20 mouse cellular contexts compared by ENCODE assay signal in genomic region chr13:92722389-92722788, GRCm38 (mm10).
A peak's percentile ranks its signal among the peaks of the same experiment; 100 is the strongest.
DNase-seq lines count a peak whose midpoint lies in the region; ATAC-seq and TF ChIP-seq lines count a peak whose summit lies in the region.
"Had no signal": no experiment of that assay in that cellular context is flagged by ENCODE, and none has a peak within 500 bp of the region (broad histone marks: within the 10 kb centered on the region; RNA-seq: fewer than 3 reads in every experiment).

No protein-coding gene starts in this region.

- peak; percentile 15 for DNase-seq in forebrain, embryonic 11.5 days (ENCODE audit: low spot score)
- DNase-seq in forebrain, postnatal 0 days = no peak
- no peak for DNase-seq in lung, postnatal 4 days
- DNase-seq in naive thymus-derived CD4-positive, alpha-beta T cell, adult 2 months (ENCODE audit: low read depth) = peak; percentile 31
- no peak for DNase-seq in ovary, postnatal 36 days (ENCODE audit: low spot score)
- no peak for DNase-seq in forebrain, embryonic 10.5 days (ENCODE audit: extremely low spot score, low spot score)
- DNase-seq: adrenal gland, postnatal 14 days; cerebellum, postnatal 36 days; heart, postnatal 36 days; kidney, adult 11 months; kidney, postnatal 36 days; layer of hippocampus, postnatal 36 days; thymus, adult 2 months had no signal

- H3K36me3 ChIP-seq in forebrain, embryonic 11.5 days (ENCODE audit: control insufficient read depth, insufficient read depth, low read length) = no peaks in the 10 kb centered on the region
- H3K36me3 ChIP-seq in forebrain, postnatal 0 days (ENCODE audit: insufficient read depth) = no peaks in the 10 kb centered on the region
- no peaks in the 10 kb centered on the region for H3K36me3 ChIP-seq in lung, embryonic 15.5 days
- H3K36me3 ChIP-seq in forebrain, embryonic 10.5 days (replicated peaks) = no peaks in the 10 kb centered on the region
- H3K36me3 ChIP-seq: embryonic facial prominence, embryonic 13.5 days; forebrain, embryonic 12.5 days; limb, embryonic 12.5 days had no signal

- H3K27me3 ChIP-seq in forebrain, embryonic 11.5 days (ENCODE audit: control insufficient read depth, insufficient read depth, low read length) = no peaks in the 10 kb centered on the region
- H3K27me3 ChIP-seq in forebrain, postnatal 0 days (ENCODE audit: insufficient read depth, low read length) = no peaks in the 10 kb centered on the region
- H3K27me3 ChIP-seq in lung, embryonic 15.5 days = no peaks in the 10 kb centered on the region
- H3K27me3 ChIP-seq in forebrain, embryonic 10.5 days (ENCODE audit: poor library complexity, severe bottlenecking) = no peaks in the 10 kb centered on the region
- H3K27me3 ChIP-seq: embryonic facial prominence, embryonic 13.5 days; forebrain, embryonic 12.5 days; limb, embryonic 12.5 days had no signal

- no peak overlapping the region for H3K4me3 ChIP-seq in forebrain, embryonic 11.5 days (ENCODE audit: low read depth, low read length)
- H3K4me3 ChIP-seq in forebrain, postnatal 0 days (ENCODE audit: low read depth, low read length) = no peak overlapping the region
- H3K4me3 ChIP-seq in lung, embryonic 15.5 days = no peak overlapping the region
- no peak overlapping the region for H3K4me3 ChIP-seq in forebrain, embryonic 10.5 days
- H3K4me3 ChIP-seq: embryonic facial prominence, embryonic 13.5 days; forebrain, embryonic 12.5 days; limb, embryonic 12.5 days had no signal

- H3K9me3 ChIP-seq in forebrain, embryonic 11.5 days (ENCODE audit: control insufficient read depth, low read length) = no peaks in the 10 kb centered on the region
- H3K9me3 ChIP-seq in forebrain, postnatal 0 days (ENCODE audit: low read length) = no peaks in the 10 kb centered on the region
- no peaks in the 10 kb centered on the region for H3K9me3 ChIP-seq in lung, embryonic 15.5 days
- no peaks in the 10 kb centered on the region for H3K9me3 ChIP-seq in forebrain, embryonic 10.5 days
- H3K9me3 ChIP-seq: embryonic facial prominence, embryonic 13.5 days; forebrain, embryonic 12.5 days; limb, embryonic 12.5 days had no signal

- no peak overlapping the region for H3K9ac ChIP-seq in forebrain, embryonic 11.5 days (ENCODE audit: low read length)
- no peak overlapping the region for H3K9ac ChIP-seq in forebrain, postnatal 0 days
- no peak overlapping the region for H3K9ac ChIP-seq in lung, embryonic 15.5 days
- H3K9ac ChIP-seq: embryonic facial prominence, embryonic 13.5 days; forebrain, embryonic 12.5 days; limb, embryonic 12.5 days had no signal

- no peak for ATAC-seq in forebrain, embryonic 11.5 days (replicated peaks; ENCODE audit: low FRiP score)
- ATAC-seq in forebrain, postnatal 0 days = no peak
- ATAC-seq in lung, embryonic 15.5 days (ENCODE audit: borderline replicate concordance, extremely low read depth, low FRiP score, low TSS enrichment) = peak; percentile 72; the same call in 1 of the 2 replicates
- ATAC-seq in activated CD4-positive, CD25-positive, alpha-beta regulatory T cell, adult 4 months = peak; percentile 43

- H3K4me1 ChIP-seq in forebrain, embryonic 11.5 days (replicated peaks; ENCODE audit: control insufficient read depth, insufficient read depth, low read length) = no peaks in the 10 kb centered on the region
- H3K4me1 ChIP-seq in forebrain, postnatal 0 days (ENCODE audit: insufficient read depth) = no peaks in the 10 kb centered on the region
- H3K4me1 ChIP-seq in lung, embryonic 15.5 days = no peaks in the 10 kb centered on the region
- H3K4me1 ChIP-seq in forebrain, embryonic 10.5 days = no peaks in the 10 kb centered on the region
- H3K4me1 ChIP-seq: forebrain, embryonic 12.5 days; limb, embryonic 12.5 days had no signal

- TF ChIP-seq CTCF in forebrain, postnatal 0 days (IDR thresholded peaks at IDR 0.05; ENCODE audit: low read depth) = no peak

- 83% methylated on average over 5 of the region's 5 CpGs for WGBS in forebrain, embryonic 11.5 days
- 78% methylated on average over 5 of the region's 5 CpGs for WGBS in forebrain, postnatal 0 days
- WGBS in lung, embryonic 15.5 days = 49% methylated on average over 5 of the region's 5 CpGs
- 86% methylated on average over 5 of the region's 5 CpGs for WGBS in forebrain, embryonic 10.5 days

- no peak overlapping the region for H3K27ac ChIP-seq in forebrain, embryonic 11.5 days (ENCODE audit: low read depth, low read length)
- no peak overlapping the region for H3K27ac ChIP-seq in forebrain, postnatal 0 days (ENCODE audit: low read depth, low read length)
- H3K27ac ChIP-seq in lung, embryonic 15.5 days = no peak overlapping the region
- H3K27ac ChIP-seq in forebrain, embryonic 10.5 days = no peak overlapping the region
- H3K27ac ChIP-seq: embryonic facial prominence, embryonic 13.5 days; forebrain, embryonic 12.5 days; limb, embryonic 12.5 days; macrophage had no signal

- no peak overlapping the region for H3K4me2 ChIP-seq in forebrain, embryonic 11.5 days (ENCODE audit: low read depth, low read length, severe bottlenecking)
- H3K4me2 ChIP-seq in forebrain, postnatal 0 days (ENCODE audit: low read depth) = no peak overlapping the region
- H3K4me2 ChIP-seq in lung, embryonic 15.5 days = no peak overlapping the region
- H3K4me2 ChIP-seq: embryonic facial prominence, embryonic 13.5 days; forebrain, embryonic 12.5 days; heart, embryonic 11.5 days; limb, embryonic 12.5 days had no signal

Comparison
In these comparisons a context has a peak if more than half of its experiments do, and no peak if none do; other contexts are left out.
1. DNase-seq: peak in forebrain, embryonic 11.5 days (single experiment) and naive thymus-derived CD4-positive, alpha-beta T cell, adult 2 months (single experiment); none in forebrain, postnatal 0 days (single experiment), lung, postnatal 4 days (0 of 2), ovary, postnatal 36 days (single experiment) and forebrain, embryonic 10.5 days (single experiment).
2. ATAC-seq: peak in lung, embryonic 15.5 days (single experiment) and activated CD4-positive, CD25-positive, alpha-beta regulatory T cell, adult 4 months (single experiment); none in forebrain, embryonic 11.5 days (single experiment) and forebrain, postnatal 0 days (single experiment).